Mouse (Mus musculus) layer of hippocampus, adult 11-12 months (tissue): ENCODE data around the gene Olfr282.
A peak's percentile ranks its signal among the peaks of the same experiment; 100 is the strongest.

ENCODE experiments used
- DNase-seq: peaks from one replicate; pipeline ENCODE4 v3.0.0; 2022; ENCODE audit warnings: low spot score

Gene Olfr282

GRCm38 (mm10) chr15:98474958-98475357, 43.9 kb downstream of the Olfr282 start:
- DNase-seq: no peak

- peak; percentile 18 for DNase-seq
Measured at GRCm38 (mm10) chr15:98475382-98475781, 44.4 kb downstream of the Olfr282 start.

DNA sequence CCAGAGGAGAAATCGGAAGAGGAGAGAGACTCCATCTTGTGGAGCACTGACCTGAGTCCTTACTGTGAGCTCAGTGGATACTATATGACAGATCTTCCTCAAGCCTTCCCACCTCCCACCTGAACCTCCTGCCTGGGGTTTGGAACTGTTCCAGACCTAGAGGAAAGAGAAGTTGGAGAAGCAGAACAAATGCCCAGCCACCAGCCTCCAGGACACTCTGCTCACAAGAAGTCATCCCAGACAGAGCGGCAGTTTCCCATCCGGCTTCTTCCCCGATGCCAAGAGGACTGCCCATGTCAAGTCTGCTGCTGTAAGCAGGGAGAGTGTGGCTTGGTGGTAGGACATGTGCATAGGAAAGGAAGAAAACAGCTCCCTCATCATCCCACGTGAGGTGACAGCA, 45.3 kb downstream of the Olfr282 start:
- no peak for DNase-seq

DNA sequence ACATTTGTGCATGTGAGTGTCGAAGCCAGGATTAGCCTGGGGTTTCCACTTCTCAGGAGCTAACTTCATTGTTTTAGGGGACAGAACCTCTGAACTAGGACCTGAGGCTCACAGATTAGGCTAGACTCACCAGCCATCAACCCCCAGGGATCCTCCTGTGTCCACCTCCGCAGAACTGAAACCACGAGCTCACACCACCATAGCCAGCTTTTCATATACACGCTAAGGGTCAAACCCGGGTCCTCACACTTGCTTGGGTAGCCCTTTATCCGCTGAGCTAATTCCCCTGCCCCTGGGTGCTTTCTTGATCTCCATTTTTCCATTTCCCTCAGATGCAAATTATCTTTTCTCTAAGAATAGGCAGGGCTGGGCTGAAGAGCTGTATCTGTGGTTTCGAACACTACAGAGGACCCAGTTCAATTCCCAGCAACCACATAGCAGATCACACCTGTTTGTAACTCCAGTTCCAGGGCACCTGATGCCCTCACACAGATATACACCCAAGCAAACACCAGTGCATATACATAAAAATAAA, 48.6 kb downstream of the Olfr282 start:
- DNase-seq: no peak

GRCm38 (mm10) chr15:98482701-98483100, 51.7 kb downstream of the Olfr282 start, which contains the start of gene Lalba:
Lalba (minus strand) TSS chr15:98482721.
- DNase-seq: no peak

DNA sequence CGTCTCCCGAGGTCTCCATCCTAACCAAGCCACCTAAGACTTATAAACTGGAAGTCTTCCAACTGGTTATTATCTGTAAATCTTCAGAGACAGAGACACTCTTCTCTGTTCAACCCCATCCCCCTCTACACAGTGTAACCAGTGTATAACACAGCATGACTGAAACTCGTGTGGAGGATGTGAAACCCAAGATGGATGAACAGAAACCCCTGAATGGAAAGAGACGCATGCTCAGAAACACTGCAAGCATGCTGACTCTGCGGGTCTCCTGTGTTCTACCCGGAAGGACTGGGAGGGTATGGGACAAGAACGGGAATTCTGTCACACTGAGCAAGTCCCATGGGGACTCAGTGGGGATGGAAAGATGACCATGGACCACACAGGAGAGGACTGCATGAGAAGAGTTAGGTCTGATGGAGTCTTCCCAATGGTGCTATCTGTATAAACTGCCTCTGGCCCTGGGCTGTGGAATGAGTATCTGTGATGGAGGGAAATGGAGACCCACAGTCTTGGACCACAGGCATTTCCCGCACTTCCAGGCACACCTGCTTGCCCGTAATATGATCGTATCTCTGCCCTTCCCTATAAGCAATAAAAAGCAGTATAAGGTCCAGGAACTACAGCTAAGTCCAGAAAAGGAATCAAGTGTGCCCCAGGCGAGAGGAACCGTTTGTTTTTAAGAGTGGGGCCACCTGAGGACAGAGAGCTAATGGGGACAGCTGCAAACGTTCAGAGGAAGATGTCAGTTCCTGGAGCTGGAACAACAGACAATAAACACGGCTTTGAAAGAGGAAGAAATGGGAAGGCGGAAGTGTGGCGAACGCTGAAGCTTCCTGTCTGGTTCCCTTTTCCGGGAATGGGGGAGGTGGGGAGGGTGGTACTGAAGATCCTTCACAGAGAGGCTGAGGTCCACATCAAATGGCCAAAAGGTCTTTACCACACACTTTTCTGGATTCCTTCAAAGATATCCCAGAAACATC, 53.2 kb downstream of the Olfr282 start:
- DNase-seq: peak; percentile 28

DNA sequence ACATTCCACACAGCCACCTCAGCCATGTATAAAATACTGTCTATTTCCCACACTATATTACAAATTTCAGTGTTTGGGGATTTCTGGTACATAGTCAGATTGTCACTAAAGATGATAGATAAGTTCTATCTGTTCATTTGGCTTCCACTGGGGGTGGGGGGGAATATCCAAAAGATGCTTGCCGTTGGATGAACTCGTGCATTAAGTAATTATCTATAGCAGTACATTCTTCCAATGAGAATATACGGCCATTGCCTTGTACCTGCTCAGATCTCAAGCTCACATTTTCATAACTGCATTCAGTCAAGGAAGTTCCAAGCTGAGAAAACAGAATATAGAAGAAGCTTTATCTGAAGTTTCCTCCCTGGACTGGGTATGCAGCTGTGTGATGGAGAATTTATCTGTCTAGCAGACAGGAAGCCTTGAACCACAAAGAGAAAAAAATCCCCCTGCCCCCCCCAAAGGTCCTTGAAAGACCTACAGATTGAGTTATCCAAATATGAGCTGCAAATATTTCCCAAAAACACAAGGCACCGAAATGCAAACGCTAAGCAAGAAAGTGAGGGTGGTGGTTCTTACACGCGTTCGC, 55.5 kb downstream of the Olfr282 start:
- DNase-seq: no peak
